Mouse (Mus musculus) kidney, postnatal 4 days (tissue): ENCODE measurements around the gene Ndufc1.
A peak's percentile ranks its signal among the peaks of the same experiment; 100 is the strongest.
"Not testable (repeated sequence)": the region's sequence is repeated elsewhere in the genome, so short reads cannot be mapped to it uniquely, and the experiment has no call there.

Experiments
- DNase-seq, 2 experiments: peaks; one replicate each; pipeline ENCODE4 v3.0.0; 2021; ENCODE audit warnings: mixed read lengths in 2 of 2

The Ndufc1 gene

DNA sequence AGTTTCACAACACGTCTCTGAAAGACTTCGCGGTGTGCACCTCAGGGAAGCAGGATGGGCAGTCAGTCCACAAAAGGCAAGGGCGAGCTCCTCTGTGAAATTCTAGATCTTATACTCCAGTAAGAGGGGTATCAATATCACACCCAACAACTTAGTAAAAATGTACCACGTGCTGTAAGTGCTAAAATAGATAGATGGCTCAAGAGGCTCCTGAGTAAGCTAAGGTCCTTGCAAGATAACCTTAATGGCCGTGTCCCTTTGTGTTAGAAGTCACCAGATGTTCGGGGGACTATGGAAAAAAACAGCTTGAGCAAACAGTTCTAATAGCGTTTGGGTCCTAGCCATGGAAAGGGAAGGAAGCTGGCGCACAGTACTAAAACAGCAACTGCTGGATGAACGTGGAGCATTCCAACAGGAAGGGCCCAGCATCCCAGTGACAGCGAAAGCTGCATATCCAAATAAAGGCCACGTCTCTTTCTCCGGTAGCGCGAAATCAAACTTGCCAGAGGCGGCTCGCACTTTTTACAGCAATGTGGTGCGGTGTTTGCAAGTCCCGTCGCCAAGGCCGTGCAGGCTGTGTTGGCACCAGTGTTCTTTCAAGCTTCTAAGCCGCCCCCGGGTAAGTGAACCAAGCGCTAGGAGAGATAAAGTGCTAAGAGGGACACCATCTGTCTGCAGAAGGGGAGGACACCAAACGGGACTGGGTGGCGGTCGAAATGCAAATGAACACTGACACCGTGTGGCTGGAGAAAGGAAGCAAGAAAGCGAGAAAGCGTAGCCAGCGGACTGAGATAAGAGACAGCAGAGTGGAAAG, 43.9 kb downstream of the Ndufc1 start:
- peak; percentile 75 to 84 for DNase-seq

DNA sequence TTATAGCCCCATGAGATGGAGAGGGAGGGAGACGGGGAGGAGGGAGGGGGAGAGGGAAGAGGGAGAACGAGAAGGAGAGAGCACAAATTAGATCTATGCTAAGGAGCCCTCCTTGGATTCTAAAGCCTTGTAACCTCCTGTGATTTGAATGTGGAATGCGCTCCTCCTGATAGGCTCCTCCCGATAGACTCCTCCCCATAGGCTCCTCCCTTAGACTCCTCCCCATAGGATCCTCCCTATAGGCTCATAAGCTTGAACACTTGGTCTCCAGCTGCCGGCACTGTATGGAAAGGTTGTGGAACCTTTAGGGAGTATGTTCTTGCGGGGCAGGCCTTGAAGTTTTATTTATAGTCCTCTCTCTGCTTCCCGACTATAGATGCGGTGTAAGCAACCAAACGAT, 47.7 kb downstream of the Ndufc1 start:
- DNase-seq = peak in 1 of 2 experiments; percentile 14

- DNase-seq = no peak
These were observed 49.1 kb downstream of the Ndufc1 start for GRCm38 (mm10) chr3:51359558-51360307.

DNA sequence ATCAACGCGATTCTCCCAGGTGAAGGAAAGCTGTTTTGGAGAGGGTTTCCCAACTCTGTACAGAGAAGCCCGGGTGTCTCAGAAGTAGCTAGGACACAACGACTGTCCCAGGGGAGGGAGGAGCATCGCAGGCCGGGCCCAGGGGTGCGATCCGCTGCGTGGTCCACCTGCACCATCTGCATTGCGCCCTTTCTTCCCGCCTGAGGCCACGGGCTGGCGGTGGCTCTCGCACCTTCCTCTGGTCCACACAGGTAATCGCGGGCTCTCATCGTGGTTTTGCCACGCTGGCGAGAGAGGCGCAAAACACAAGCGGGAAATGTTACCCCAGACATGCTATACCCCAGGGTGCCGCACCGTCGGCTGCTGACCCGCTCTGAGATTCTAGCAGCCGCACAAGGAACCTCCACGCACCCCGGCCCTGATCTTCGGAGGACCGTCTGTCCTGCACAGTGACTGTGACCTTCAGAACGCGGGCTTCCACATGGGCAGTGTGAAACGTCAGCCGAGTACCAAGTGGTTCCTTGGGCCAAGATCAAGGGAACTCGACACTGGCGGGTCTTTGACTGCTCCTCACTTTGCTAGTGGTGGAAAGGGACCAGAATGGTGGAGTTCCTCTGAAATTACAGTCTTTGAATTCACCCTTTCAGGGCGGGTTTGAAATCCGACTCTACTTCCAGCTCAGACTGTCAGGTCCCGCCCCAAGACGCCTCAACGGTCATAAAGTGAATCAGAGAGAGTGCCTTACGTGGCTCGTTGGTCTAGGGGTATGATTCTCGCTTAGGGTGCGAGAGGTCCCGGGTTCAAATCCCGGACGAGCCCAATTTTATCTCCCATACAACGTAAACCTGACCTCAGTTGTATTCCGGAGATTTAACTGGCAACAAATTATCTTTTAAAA, 49.9 kb downstream of the Ndufc1 start:
- DNase-seq = peak; percentile 69 to 76

DNA sequence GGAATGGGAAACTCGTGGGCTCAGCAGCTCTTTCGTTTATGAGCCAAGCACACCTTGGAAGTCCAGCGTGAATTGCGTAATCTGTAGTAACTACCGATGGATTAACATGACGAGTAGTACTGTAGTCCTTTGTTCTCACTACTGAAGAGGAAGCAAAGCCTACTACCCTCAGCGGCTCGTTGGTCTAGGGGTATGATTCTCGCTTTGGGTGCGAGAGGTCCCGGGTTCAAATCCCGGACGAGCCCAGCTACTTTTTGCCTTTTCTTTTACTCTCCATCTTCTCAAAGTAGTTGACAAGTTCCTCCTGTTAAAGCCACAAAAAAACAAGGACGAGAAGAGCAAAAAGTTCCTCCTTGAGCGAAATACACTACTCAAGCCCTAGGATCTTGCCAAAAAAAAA, 50.6 kb downstream of the Ndufc1 start:
- peak; percentile 70 to 72 for DNase-seq

DNA sequence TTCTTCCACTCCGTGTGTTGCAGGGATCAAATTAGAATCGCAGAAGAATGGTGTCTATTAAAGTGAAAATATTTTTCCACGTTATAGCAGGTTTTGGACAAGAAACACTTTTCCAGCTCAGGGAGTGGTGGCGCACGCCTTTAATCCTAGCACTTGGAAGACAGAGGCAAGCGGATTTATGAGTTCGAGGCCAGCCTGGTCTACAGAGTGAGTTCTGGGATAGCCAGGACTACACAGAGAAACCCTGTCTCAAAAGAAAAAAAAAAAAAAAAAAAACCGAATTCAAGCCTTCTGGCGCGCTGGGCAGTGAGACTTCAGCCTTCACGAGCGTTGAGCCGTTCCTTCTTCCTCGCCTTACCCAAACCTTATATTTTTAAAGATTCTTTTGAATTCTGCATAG, 51.2 kb downstream of the Ndufc1 start:
- peak in 1 of 2 experiments; percentile 25 for DNase-seq

- peak in 1 of 2 experiments; percentile 55 for DNase-seq
These were observed 51.7 kb downstream of the Ndufc1 start for GRCm38 (mm10) chr3:51357078-51357477.

- not testable (repeated sequence) for DNase-seq
These were observed 53.8 kb downstream of the Ndufc1 start for GRCm38 (mm10) chr3:51354956-51355355.
